In the genomic region with DNA sequence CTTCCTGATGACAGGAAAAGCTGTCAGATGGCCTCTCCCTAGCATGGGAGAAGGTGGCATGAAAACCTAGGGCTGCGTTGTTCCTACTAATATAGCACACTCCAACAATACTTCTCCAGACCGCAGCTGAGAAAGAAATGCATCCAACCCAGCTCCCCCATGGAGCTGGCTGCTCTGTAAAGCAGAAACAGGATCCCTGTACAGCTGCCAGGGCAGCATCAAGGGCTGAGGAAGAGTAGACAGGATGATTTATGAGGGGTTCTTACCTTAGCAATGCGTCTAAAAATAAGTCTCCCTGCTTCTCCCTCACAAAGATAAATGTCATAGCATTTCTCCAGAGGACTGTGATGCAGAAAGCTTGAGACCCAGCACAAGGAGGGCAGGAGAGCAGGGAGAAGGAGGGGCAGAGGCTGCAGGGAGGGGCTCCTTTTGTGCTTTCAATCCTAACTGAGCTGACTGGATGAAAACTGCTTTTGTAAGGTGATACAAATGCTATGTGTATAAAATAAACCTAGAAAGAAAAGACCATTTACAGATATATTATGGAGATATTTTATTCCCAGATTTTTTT, we compare ENCODE assay signal across 9 mouse cellular contexts.
DNase-seq lines count a peak whose midpoint lies in the region; ATAC-seq lines count a peak whose summit lies in the region.
"Had no signal": no experiment of that assay in that cellular context is flagged by ENCODE, and none has a peak within 500 bp of the region (broad histone marks: within the 10 kb centered on the region; RNA-seq: fewer than 3 reads in every experiment).

No protein-coding gene starts in this region.

- H3K4me1 ChIP-seq in forebrain, embryonic 10.5 days: peaks cover 30% of the 10 kb centered on the region
- H3K4me1 ChIP-seq in forebrain, embryonic 11.5 days (replicated peaks; ENCODE audit: control insufficient read depth, insufficient read depth, low read length): peaks cover 5% of the 10 kb centered on the region; the same call in 1 of the 2 replicates
- peaks cover 6% of the 10 kb centered on the region for H3K4me1 ChIP-seq in limb, embryonic 15.5 days

- no peak overlapping the region for H3K9ac ChIP-seq in forebrain, embryonic 11.5 days (ENCODE audit: low read length)
- H3K9ac ChIP-seq in limb, embryonic 15.5 days: no peak overlapping the region

- WGBS in forebrain, embryonic 10.5 days: 37% methylated on average over 3 of the region's 3 CpGs
- WGBS in forebrain, embryonic 11.5 days: 32% methylated on average over 3 of the region's 3 CpGs
- 6% methylated on average over 3 of the region's 3 CpGs for WGBS in limb, embryonic 15.5 days

- H3K27me3 ChIP-seq in forebrain, embryonic 10.5 days (ENCODE audit: poor library complexity, severe bottlenecking): no peaks in the 10 kb centered on the region
- H3K27me3 ChIP-seq in forebrain, embryonic 11.5 days (ENCODE audit: control insufficient read depth, insufficient read depth, low read length): no peaks in the 10 kb centered on the region
- no peaks in the 10 kb centered on the region for H3K27me3 ChIP-seq in limb, embryonic 15.5 days

- H3K36me3 ChIP-seq in forebrain, embryonic 10.5 days (replicated peaks): no peaks in the 10 kb centered on the region; the same call in 1 of the 2 replicates
- H3K36me3 ChIP-seq in forebrain, embryonic 11.5 days (ENCODE audit: control insufficient read depth, insufficient read depth, low read length): no peaks in the 10 kb centered on the region
- no peaks in the 10 kb centered on the region for H3K36me3 ChIP-seq in limb, embryonic 15.5 days

- H3K4me3 ChIP-seq in forebrain, embryonic 10.5 days: no peak overlapping the region
- no peak overlapping the region for H3K4me3 ChIP-seq in forebrain, embryonic 11.5 days (ENCODE audit: low read depth, low read length)
- no peak overlapping the region for H3K4me3 ChIP-seq in limb, embryonic 15.5 days

- peak overlapping the region; percentile 58; the same call in 1 of the 2 replicates for H3K27ac ChIP-seq in forebrain, embryonic 10.5 days
- no peak overlapping the region for H3K27ac ChIP-seq in forebrain, embryonic 11.5 days (ENCODE audit: low read depth, low read length)
- H3K27ac ChIP-seq in limb, embryonic 15.5 days: no peak overlapping the region

- DNase-seq in forebrain, embryonic 10.5 days (ENCODE audit: extremely low spot score, low spot score): no peak
- DNase-seq in forebrain, embryonic 11.5 days (ENCODE audit: low spot score): no peak
- DNase-seq in cerebellum, adult 11 months: peak; percentile 30
- DNase-seq in forelimb bud, embryonic 11.5 days (ENCODE audit: low read depth, low spot score): peak; percentile 63
- no peak for DNase-seq in heart, postnatal 4 days
- DNase-seq in thymus, postnatal 36 days: no peak
- DNase-seq in left cerebral cortex, adult 8-10 months (ENCODE audit: low spot score in 2 of 2): no peak
- DNase-seq: layer of hippocampus, adult 9-11 months had no signal

- ATAC-seq in forebrain, embryonic 11.5 days (replicated peaks; ENCODE audit: low FRiP score): no peak
- ATAC-seq in limb, embryonic 15.5 days (ENCODE audit: insufficient number of reproducible peaks, low FRiP score, low TSS enrichment, low read depth): peak; percentile 55; the same call in 1 of the 2 replicates

- H3K4me2 ChIP-seq in forebrain, embryonic 11.5 days (ENCODE audit: low read depth, low read length, severe bottlenecking): no peak overlapping the region
- no peak overlapping the region for H3K4me2 ChIP-seq in limb, embryonic 15.5 days

- no peaks in the 10 kb centered on the region for H3K9me3 ChIP-seq in forebrain, embryonic 10.5 days
- no peaks in the 10 kb centered on the region for H3K9me3 ChIP-seq in forebrain, embryonic 11.5 days (ENCODE audit: control insufficient read depth, low read length)
- no peaks in the 10 kb centered on the region for H3K9me3 ChIP-seq in limb, embryonic 15.5 days

Comparison
In these comparisons a context has a peak if more than half of its experiments do, and no peak if none do; other contexts are left out.
1. DNase-seq: peak in cerebellum, adult 11 months (single experiment) and forelimb bud, embryonic 11.5 days (single experiment); none in forebrain, embryonic 10.5 days (single experiment), forebrain, embryonic 11.5 days (single experiment), heart, postnatal 4 days (single experiment), thymus, postnatal 36 days (0 of 2) and left cerebral cortex, adult 8-10 months (0 of 2).